Mouse (Mus musculus) left cerebral cortex, postnatal 25 days (tissue): ENCODE measurements around the gene Optn. TPM values are rescaled to one million over a fixed set of nuclear protein-coding genes. Genes with fewer than 3 reads are reported as not detected.

Experiments
- DNase-seq, 2 experiments: peaks; one replicate each; pipeline ENCODE4 v3.0.0; 2022; ENCODE audit warnings: low spot score in 2 of 2, mixed read lengths in 1 of 2
- intact Hi-C: fragments of 180-260 bp; cut with DNase I; formaldehyde crosslinking; loops from one replicate; pipeline ENCODE4 v1.15.1; 2025
- total RNA-seq, 2 experiments: library from RNA; stranded (reverse); gene quantifications; 2 replicates each; pipeline ENCODE4 v1.2.3; 2021

Gene Optn
- total RNA-seq, 2 experiments from 2014 or later = 17.4 TPM

DNA sequence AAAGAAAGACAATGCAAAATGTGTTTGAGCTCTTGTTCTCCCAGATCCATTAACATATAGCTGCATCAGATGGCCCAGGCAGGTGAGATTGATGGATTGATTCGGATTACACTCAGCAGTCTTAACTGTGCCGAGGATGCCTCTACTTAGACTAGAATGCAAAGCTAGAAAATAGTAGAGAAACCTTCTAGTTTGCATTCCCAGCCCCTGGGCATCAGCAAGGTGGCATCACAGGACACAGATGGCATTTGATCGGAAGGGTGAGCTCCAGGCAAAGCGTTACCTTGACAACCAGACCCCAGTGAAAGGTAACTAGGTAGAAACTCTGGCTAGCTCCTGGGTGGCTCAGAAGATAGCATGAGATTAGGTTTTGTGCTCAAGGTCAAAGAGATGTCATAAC lies 396 bp upstream of the Optn start:
- no peak for DNase-seq
- intact Hi-C loops = loop anchor here (5.0 kb wide), 1 partner anchor 147 kb away; the partner anchor contains the start of gene Phyh

DNA sequence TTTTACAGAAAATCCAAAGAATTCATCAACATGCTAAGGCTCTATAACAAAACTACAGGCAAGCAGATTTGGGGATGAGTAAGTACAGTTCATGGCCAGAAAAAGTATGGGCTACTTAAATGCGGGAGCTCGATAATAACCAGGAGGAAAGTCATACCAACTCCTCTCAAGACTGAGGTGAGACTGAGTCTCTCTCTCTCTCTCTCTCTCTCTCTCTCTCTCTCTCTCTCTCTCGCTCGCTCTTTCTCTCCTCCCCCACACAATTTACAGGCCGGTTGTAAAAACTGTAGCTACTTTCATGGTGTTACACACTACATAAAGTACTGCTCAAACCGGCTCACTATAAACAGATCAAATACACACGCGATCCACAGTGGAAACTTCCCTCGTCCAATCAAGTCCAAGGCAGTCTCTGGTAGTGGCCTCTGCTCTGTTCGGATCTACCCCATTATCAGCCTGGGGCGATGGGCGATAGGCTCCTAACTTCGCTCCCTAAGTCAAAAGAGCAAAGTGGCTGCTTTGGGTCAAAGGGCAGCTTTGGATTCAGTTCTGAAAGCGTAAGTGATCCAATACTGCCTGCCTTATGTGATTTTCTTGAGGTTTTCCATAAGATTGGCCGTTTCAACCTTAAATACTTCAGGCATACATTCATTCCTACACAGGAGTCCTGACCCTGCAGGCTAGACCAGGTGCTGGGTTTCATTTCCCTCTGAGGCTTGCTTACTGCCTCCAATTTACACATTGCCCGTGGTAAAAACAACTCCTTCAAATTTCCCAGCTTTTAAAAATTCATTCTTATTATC lies 1.2 kb downstream of the Optn start:
- no peak for DNase-seq
- intact Hi-C loops = loop anchor here (5.0 kb wide), 1 partner anchor 145 kb away; the partner anchor contains the start of gene Phyh

DNA sequence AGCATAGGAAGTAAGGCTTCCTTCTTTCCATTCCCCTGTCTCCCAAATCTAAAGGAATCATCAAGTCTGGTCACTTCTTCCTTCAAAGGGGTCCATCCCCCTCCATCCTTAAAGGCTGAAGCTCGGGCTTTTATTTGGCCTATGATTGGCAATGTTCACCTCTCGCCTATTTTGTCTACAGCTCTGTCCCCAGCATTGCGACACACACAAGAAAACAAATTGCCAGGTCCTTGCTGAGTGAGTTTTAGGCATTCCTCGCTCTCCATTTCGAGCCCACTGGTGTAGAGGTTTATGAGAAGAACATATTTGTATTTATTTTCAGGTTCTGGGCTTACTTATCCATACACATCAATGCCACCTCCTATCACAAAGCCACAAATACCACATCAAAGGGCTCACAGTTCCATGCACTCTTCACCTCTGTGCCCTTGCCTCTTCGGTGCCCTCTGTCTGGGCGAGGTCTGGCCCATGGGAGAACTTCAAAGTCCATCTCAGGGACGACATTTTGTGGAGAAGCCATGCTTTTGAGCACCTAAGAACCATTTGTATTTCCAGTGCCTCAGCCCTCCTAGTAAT lies 2.6 kb downstream of the Optn start:
- intact Hi-C loops = loop anchor here (5.0 kb wide), 1 partner anchor 144 kb away; the partner anchor contains the start of gene Phyh
- DNase-seq = no peak

DNA sequence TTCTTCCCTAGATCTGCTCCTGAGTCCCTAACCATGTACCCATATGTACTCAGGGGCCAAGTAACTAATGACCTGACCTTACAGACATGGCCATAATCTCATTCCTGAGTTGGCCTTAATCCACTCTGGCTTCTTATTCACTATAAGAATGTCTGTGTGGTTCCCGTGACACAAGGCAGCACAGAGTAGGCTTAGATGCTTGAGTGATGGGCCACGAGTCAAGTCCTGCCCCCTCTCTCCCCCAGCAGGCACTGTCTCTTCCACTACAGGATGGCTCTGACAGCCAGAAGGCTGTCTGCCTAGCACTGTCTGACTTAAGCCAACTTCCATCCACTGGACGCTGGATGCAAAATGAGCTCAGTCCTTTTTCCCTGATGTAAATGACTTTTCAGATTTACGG lies 3.9 kb downstream of the Optn start:
- no peak for DNase-seq
- intact Hi-C loops = loop anchor here (5.0 kb wide), 1 partner anchor 143 kb away; the partner anchor contains the start of gene Phyh

DNA sequence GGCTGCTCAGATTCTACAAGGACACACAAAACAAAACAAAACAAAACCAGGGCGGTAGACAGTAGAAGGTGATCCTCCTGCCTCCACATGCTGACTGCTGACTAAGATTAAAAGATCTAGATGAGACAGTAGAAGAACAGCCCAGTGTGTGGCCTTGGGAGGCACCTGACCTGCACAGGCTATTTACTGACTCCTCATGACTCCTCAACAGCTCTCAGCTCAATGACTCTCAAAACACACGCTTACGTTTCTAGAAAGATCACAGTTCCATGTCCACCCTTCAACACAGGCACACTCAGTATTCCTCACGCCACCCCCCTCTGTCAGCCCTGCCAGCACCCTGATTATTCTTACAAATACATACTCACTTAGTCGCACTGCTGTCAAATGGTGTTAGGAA lies 5.4 kb downstream of the Optn start:
- intact Hi-C loops = no loop called here
- DNase-seq = no peak

DNA sequence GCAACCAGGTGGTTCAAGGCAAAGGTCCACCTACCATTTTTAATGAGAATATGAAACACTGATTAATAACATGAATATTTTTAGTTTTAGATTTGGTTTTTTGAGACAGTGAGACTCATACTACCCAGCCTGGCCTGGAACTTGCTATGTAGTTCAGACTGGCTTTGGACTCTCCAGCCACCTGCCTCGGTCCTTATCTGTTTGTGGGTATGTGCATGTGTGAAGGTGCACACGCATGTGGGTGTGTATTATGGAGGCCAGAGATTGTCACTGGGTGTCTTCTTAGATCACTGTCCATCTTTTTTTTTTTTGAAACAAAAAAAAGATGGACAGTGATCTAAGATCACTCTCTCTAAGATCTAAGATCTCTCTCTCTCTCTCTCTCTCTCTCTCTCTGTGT lies 13.3 kb downstream of the Optn start:
- intact Hi-C loops = no loop called here
- no peak for DNase-seq

DNA sequence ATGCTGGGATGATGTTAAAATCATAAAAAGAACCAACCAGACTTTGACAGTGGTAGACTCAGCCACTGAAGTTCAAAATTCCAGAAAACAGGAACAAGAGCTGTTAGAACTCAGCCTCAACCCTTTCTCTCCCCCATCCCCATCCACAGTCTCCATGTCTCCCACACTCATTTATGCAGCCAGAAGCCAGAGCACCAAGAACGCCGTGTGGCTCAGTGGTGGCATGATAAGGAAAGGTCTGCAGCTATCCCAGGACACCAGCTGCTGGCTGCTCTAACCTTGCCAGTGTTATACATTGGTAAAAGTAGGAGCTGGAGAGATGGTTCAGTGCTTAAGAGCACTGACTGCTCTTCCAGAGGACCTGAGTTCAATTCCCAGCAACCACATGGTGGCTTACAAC lies 16.8 kb downstream of the Optn start:
- no peak for DNase-seq
- intact Hi-C loops = no loop called here

DNA sequence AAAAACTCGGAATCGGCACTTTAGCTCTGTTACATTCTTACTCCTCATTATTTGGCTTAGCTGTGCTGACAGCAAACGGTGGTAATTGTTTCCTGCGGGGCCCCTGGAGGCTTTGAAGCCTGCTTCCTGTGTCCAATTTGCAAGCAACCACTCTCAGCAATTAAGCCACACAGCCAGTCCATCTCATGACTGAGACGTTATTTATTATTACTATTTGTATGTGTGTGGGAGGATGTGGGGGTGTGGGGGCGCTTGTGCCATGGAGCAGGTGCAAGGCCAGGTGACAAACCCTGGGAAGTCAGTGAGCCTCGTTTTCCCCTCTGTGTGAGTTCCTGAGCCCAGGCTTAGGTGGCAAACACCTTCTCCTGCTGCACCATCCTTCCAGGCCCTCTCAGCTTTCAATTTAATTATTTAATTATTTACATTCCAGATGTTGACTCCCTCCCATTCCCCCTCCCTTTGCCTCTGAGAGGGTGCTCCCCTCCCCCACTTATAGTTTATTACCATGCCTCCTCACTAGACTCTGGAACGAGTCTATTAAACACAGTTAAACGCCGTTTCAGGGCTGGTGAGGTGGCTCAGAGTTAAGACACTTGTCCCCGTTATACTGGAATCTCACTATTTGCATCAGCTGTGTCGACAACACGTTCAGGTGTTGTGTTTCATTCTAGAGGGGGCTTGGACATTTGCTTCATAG lies 18.4 kb downstream of the Optn start:
- no peak for DNase-seq
- intact Hi-C loops = no loop called here

DNA sequence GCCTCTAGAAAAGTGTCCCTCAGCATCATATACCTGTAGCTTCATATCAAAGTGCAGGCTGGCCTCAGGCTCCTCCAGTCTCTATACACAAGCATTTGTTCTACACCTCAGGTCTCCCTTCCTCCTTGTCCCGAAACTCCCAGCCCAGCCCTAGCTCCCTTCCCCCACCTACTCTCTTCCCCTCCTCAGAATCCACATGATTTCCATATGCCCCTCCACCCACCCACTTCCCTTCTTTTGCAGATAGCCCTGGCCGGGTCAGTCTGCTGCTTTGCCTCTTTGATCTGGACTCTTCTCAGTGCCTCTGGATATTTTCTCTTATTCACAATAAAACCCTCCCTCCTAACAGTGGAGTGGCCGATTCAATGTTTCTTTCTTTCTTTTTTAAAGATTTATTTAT lies 19.5 kb downstream of the Optn start:
- intact Hi-C loops = no loop called here
- DNase-seq = no peak

DNA sequence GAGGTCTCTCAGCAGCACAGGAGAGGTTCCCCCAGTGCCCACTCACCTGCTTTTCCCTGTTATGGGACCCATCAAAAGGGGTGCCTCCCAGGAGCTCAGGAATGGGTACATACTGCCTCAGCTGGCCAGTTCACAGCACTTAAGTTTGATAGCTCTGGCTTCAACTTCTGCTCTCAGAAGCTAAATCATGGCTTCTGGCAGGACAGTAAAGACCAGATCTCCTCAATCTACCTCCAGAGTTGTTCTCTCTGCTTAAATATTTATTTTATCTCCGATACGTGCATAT lies 20.4 kb downstream of the Optn start:
- intact Hi-C loops = no loop called here
- no peak for DNase-seq

DNA sequence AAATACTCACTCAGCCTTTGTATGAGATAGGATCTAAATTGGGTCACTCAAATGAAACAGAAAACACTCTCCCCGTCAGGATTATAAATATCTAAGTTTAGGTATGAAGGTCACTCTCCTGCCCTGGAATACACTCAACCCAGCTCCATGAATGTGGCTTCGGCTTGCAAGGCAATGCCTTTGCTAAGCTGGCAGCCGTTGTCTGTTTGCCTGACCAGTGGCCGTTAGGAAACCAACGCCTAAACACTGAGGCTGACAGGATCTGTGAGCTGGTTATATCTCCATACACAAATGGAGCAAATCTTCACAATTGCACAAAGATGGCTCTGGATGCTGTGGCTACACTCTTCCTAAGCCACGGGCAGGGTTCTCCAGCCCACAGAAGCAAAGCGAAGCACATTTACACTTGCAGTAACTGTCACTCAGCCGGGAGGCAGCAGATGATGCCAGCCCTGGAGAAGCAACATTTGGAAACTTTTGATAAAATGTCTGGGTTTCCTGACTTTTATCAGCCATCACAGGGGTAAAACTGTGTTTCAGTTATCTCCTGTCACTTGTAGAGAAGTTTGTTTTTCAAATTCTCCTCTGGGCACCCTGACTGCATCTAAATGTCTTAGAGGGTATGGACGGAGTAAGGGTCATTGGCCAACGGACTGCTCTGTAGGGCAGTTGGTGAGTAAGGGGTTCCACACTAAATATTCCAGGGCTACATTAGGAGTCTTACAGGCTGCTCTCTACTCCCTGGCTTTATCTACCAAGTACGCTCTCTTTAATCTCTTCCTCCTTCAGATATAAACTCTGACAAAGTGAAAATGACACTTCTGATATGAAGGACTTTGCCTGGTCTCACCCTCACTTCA lies 21.0 kb downstream of the Optn start:
- intact Hi-C loops = no loop called here
- no peak for DNase-seq

DNA sequence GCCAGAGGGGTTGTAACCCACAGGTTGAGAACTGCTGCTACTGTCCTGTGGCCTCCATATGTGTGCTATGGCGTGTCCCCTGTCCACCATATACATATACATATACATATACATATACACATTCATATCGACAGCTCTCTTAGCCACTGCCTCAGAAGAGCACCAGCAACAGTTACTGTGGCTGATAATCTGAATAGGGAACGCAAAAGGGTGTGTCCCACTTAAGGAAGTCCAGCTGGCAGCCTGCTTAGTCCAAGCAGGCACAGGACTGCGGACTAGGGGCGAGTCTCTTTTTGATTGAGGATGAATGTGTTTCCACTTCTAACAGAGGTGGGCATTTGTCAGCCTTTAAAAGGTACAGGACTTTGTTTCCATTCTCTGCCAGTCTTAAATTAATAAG lies 22.0 kb downstream of the Optn start:
- intact Hi-C loops = no loop called here
- DNase-seq = no peak

DNA sequence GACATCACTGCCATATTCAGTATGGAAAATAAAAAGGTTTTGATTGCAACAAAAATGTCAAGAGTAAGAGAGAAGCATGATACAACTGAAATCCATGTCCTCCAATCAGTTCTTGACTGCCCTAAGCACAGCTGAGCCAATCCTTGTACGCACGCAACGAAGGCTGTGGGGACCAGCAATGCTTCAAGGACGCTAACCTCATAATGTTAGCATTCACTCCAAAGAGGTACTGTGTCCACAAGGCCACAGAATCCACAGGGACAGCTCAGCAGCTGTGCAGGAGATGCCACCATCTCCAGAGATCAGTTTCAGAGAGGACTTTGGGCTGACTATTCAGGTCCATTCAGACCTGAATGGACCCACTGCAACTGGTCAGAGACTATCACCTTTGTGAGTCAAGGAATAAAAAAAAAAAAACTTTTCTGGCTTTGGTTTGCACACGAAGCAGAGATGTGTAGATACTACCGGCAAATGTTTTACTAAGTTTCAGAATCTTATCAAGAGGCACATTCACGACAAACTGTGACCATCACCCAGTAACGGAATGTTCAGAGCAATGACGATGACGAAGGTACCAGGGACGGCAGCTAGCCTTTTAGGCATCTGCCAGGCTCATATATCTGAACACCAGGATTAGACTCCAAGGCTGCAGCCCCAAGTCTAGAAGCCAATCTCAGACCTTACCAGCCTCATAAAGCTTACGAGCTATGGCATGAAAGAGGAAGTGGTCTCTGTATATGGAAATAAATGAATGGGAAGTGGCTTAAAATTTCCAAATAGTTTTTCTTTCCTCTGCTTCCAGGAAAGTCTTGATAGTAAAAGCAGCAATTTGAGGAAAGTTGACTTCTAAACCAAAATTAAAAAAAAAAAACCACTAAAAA lies 23.3 kb downstream of the Optn start:
- intact Hi-C loops = no loop called here
- no peak for DNase-seq

DNA sequence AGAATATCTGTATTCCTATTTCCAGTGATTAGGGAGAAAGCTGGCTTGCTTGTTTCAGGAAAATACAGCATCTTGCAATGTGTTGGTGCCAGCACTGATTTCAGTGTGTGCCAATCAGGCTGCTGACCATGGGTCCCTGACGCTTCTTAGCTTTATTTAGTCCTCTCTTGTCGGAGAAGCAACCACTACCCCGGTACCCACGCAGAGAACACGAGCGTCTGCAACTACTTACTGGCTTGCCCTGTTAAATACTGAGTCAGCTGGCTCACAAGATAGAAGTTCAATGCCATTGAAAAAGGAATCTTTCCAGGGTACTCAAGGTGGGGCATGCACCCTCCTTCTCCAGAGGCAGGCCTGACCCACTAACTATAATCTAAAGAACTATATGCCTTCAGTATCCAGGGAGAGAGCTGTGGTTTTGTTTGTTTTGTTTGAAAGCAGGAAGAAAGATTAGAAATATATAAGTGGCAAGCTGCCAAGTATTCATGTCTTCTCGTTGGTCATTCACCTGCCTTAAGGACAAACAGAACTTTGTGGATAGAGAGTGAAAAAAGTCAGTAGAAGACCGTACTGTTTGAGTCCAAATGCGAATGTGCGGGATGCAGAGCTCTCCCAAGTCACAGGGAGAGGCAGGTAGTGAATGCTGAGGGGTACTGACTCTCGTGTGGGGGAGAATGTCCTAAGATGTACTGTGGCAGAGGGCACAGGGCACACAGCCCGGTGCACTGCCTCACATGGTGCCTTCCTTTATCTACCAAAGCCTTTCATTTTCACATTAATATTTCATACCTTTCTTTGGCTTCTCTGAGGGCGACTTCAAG lies 24.3 kb downstream of the Optn start:
- intact Hi-C loops = no loop called here
- no peak for DNase-seq

DNA sequence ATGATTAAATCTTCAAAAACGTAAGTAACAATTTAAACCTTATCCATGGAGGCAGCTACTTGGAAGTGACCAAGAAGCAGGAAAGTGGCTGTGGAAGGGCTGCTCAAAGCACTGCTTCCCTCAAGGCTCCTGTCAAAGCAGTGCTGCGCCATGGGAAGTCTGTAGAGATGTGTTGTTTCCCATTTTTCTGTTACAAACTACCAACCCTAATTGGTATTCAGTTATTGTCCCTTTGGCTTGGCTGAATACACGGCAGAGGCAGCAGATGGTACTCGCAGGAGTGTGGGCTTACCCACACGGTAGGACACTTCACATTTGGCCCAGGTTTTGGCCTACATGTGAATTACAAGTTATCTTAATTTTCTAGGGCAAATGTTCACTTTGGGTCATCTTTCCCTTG lies 25.5 kb downstream of the Optn start:
- intact Hi-C loops = no loop called here
- no peak for DNase-seq

DNA sequence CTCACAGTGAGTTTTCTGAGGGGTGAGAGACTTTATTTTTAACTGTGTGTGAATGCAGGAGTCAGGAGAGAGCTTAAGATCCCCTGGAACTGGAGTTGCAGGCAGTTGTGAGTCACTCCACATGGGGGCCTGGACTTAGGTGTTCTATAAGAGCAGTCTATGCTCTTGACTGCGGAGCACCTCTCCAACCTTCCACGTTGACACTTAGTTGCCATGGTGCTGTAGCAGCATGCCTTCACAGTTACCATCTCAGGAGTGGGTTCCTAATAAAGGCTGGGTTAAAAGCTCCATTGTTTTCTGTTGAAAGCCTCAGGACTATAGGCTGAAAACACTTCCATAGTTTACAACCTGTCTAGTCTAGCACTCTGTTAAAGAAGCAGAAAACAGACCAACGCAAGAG lies 26.5 kb downstream of the Optn start:
- intact Hi-C loops = no loop called here
- no peak for DNase-seq

DNA sequence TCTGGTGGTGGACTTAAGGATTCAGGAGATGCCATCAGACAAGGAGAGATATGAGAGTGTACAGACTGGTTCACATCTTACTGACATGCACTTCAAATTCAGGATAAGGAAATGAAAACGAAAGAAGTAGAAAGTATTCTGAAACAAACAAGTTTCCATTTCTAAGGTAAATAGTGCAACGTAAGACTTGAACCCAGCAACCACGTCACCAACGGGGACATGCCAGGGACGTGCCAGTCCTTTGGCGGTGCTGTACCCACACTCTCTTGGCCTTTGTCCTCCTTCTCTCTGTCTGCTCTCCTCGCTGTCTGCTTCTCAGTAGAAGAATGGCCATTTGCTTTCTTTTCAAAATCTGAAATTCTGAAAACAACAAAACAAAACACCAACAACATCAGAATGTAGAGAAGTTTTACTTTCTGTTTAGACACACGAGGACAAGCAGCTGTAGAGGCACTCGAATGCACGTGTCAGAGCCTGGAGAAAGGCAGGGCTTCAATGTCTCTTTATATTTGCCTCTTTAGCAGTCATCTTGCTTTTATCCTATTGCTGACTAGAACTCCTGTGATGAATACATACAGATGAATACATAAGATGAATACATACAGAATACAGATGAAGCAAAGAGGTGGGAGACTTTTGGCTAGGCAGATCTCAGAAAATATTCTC lies 27.3 kb downstream of the Optn start:
- intact Hi-C loops = no loop called here
- no peak for DNase-seq

DNA sequence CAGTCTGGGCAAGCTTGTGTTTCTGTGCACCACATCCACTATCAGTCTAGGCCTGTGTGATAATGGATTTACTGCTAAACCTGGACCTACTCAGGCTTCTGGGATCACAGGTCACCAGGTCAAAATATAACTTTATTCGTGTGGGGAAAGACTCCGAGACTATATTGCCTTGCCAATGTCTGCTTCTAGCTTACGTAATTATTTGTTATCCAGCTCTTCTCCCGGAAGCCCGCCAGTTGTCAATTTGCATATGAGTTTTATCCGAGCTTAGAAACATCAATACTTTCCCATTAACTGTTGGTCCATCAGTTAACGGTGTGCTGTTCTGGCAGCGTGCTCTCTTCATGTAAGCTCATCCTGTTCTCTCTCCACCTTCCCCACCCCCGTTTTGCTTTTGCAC lies 28.6 kb downstream of the Optn start:
- no peak for DNase-seq
- intact Hi-C loops = no loop called here
